Mouse (Mus musculus): ENCODE results near the gene Cd302. TPM values are rescaled to one million over a fixed set of nuclear protein-coding genes. Genes with fewer than 3 reads are reported as not detected.

Gene Cd302
- polyA plus RNA-seq, 1 experiment from 2014 or later, result 349 TPM

- 76% methylated on average over 7 of the region's 7 CpGs for WGBS (ENCODE audit: insufficient replicate concordance)
- Histone ChIP-seq H3K36me3 (replicated peaks; ENCODE audit: insufficient read depth, low read length) (peaks cover 70% of the 10 kb centered on the region), H3K4me3 (ENCODE audit: low read depth, low read length) (no peak overlapping the region), H3K27ac (ENCODE audit: low read depth) (no peak overlapping the region), H3K9me3 (ENCODE audit: low read length) (no peaks in the 10 kb centered on the region), H3K4me1 (ENCODE audit: insufficient read depth) (no peaks in the 10 kb centered on the region), H3K9ac (replicated peaks) (no peak overlapping the region), H3K27me3 (ENCODE audit: insufficient read depth, low read length) (no peaks in the 10 kb centered on the region), H3K4me2 (ENCODE audit: low read depth, low read length) (no peak overlapping the region)
- DNase-seq (no peak), ATAC-seq (no peak)
- TF ChIP-seq EP300 (IDR thresholded peaks at IDR 0.05; ENCODE audit: low read depth) (no peak), CTCF (IDR thresholded peaks at IDR 0.05; ENCODE audit: low read depth) (no peak)
These were observed 49.8 kb downstream of the Cd302 start for GRCm38 (mm10) chr2:60234506-60234905.

DNA sequence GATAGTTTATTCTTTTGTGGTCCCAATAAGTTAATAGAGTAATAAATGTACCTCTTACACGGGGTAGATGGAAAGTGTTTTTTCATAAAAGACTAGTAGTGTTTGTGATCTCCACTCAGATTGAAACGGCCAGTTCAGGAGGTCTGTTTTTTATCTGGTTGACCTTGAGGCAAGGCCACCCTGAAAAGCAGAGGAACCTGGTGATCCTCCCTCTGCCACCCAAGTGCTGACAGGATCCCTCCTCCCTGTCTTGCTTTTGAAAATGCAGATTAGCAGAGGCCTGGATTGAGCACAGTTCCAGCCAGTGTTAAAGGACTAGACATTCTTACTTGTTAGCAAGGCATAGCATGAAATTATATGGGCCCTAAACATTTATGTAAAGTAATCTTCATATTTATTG is 51.1 kb downstream of the Cd302 start:
- H3K4me2 ChIP-seq (ENCODE audit: low read depth, low read length), result no peak overlapping the region
- DNase-seq (no peak), ATAC-seq (no peak)
- no peak overlapping the region for H3K4me3 ChIP-seq (ENCODE audit: low read depth, low read length)
- no peaks in the 10 kb centered on the region for H3K9me3 ChIP-seq (ENCODE audit: low read length)
- H3K36me3 ChIP-seq (replicated peaks; ENCODE audit: insufficient read depth, low read length), result peaks cover 64% of the 10 kb centered on the region
- H3K4me1 ChIP-seq (ENCODE audit: insufficient read depth), result no peaks in the 10 kb centered on the region
- no peak overlapping the region for H3K27ac ChIP-seq (ENCODE audit: low read depth)
- 65% methylated on average over 2 of the region's 2 CpGs for WGBS (ENCODE audit: insufficient replicate concordance)
- no peak overlapping the region for H3K9ac ChIP-seq (replicated peaks)
- TF ChIP-seq EP300 (IDR thresholded peaks at IDR 0.05; ENCODE audit: low read depth), result no peak
- no peak for TF ChIP-seq CTCF (IDR thresholded peaks at IDR 0.05; ENCODE audit: low read depth)
- no peaks in the 10 kb centered on the region for H3K27me3 ChIP-seq (ENCODE audit: insufficient read depth, low read length)

DNA sequence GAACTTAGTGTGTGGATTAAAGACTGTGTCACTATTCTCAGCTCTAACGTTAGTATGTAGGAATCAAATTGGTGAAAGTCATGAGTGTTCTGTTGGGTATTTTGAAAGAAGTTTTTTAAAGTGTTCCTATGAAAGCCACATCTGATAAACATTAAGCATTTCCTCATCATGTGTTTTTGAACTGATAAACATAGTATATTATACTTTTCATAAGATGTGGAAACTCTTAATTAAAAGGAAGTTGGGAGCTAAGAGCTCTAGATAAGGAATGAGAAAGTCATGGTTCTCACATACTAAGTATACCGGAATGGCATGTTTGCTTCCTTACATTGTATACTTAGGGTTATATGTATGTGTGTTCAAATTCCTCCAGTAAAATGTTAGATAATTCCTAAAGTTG is 53.9 kb downstream of the Cd302 start:
- Histone ChIP-seq H3K27me3 (ENCODE audit: insufficient read depth, low read length) (no peaks in the 10 kb centered on the region), H3K4me3 (ENCODE audit: low read depth, low read length) (no peak overlapping the region), H3K4me1 (ENCODE audit: insufficient read depth) (0 out of 2 replicates have a peak, but pooled peaks cover 4% of the 10 kb centered on the region), H3K4me2 (ENCODE audit: low read depth, low read length) (no peak overlapping the region), H3K9me3 (ENCODE audit: low read length) (no peaks in the 10 kb centered on the region), H3K27ac (ENCODE audit: low read depth) (no peak overlapping the region), H3K36me3 (replicated peaks; ENCODE audit: insufficient read depth, low read length) (peaks cover 45% of the 10 kb centered on the region), H3K9ac (replicated peaks) (no peak overlapping the region)
- TF ChIP-seq EP300 (IDR thresholded peaks at IDR 0.05; ENCODE audit: low read depth) (no peak), CTCF (IDR thresholded peaks at IDR 0.05; ENCODE audit: low read depth) (no peak)
- DNase-seq (no peak), ATAC-seq (no peak)
- WGBS (ENCODE audit: insufficient replicate concordance), result 76% methylated on average over 2 of the region's 2 CpGs

- no peak for ATAC-seq
- Histone ChIP-seq H3K9me3 (ENCODE audit: low read length) (no peaks in the 10 kb centered on the region), H3K36me3 (replicated peaks; ENCODE audit: insufficient read depth, low read length) (peaks cover 34% of the 10 kb centered on the region), H3K4me3 (ENCODE audit: low read depth, low read length) (no peak overlapping the region), H3K4me1 (ENCODE audit: insufficient read depth) (0 out of 2 replicates have a peak, but pooled peaks cover 4% of the 10 kb centered on the region), H3K27ac (ENCODE audit: low read depth) (no peak overlapping the region), H3K9ac (replicated peaks) (no peak overlapping the region), H3K4me2 (ENCODE audit: low read depth, low read length) (no peak overlapping the region), H3K27me3 (ENCODE audit: insufficient read depth, low read length) (no peaks in the 10 kb centered on the region)
- TF ChIP-seq CTCF (IDR thresholded peaks at IDR 0.05; ENCODE audit: low read depth) (no peak), EP300 (IDR thresholded peaks at IDR 0.05; ENCODE audit: low read depth) (no peak)
- no peak for DNase-seq
- 84% methylated on average over 1 of the region's 1 CpGs for WGBS (ENCODE audit: insufficient replicate concordance)
These were observed 55.8 kb downstream of the Cd302 start for GRCm38 (mm10) chr2:60228470-60228869.

GRCm38 (mm10) chr2:60223489-60223888 is 60.8 kb downstream of the Cd302 start:
- Histone ChIP-seq H3K36me3 (replicated peaks; ENCODE audit: insufficient read depth, low read length) (no peaks in the 10 kb centered on the region; the same call in 1 of the 2 replicates), H3K9me3 (ENCODE audit: low read length) (no peaks in the 10 kb centered on the region), H3K4me3 (ENCODE audit: low read depth, low read length) (no peak overlapping the region), H3K27ac (ENCODE audit: low read depth) (no peak overlapping the region), H3K4me1 (ENCODE audit: insufficient read depth) (peaks cover 7% of the 10 kb centered on the region), H3K27me3 (ENCODE audit: insufficient read depth, low read length) (no peaks in the 10 kb centered on the region), H3K4me2 (ENCODE audit: low read depth, low read length) (no peak overlapping the region), H3K9ac (replicated peaks) (no peak overlapping the region)
- no peak for ATAC-seq
- DNase-seq, result no peak
- TF ChIP-seq CTCF (IDR thresholded peaks at IDR 0.05; ENCODE audit: low read depth), result no peak
- WGBS (ENCODE audit: insufficient replicate concordance), result 82% methylated on average over 1 of the region's 1 CpGs

DNA sequence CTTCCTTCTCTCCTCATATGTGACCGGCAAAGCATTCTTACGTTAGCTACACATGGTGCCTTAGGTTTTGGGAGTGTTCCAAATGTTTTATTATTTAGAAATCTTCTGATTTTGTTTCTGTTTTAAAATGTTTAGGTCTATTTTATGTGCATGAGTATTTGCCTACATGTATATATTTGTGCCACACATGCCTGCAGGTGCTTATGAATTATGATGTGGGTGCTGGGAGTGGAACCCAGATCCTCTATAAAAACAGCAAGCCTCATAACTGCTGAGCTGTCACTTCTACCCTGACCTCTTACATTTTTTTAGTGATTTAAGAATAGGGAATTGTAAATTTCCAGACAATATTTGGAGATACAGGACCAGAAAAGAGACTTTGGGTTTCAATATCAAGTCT is 62.3 kb downstream of the Cd302 start:
- DNase-seq (no peak), ATAC-seq (no peak)
- peaks cover 10% of the 10 kb centered on the region for H3K4me1 ChIP-seq (ENCODE audit: insufficient read depth)
- no peak overlapping the region for H3K9ac ChIP-seq (replicated peaks)
- no peak overlapping the region for H3K4me3 ChIP-seq (ENCODE audit: low read depth, low read length)
- WGBS (ENCODE audit: insufficient replicate concordance), result 80% methylated on average over 2 of the region's 2 CpGs
- H3K27ac ChIP-seq (ENCODE audit: low read depth), result no peak overlapping the region
- no peaks in the 10 kb centered on the region for H3K9me3 ChIP-seq (ENCODE audit: low read length)
- H3K4me2 ChIP-seq (ENCODE audit: low read depth, low read length), result no peak overlapping the region
- H3K27me3 ChIP-seq (ENCODE audit: insufficient read depth, low read length), result no peaks in the 10 kb centered on the region
- TF ChIP-seq EP300 (IDR thresholded peaks at IDR 0.05; ENCODE audit: low read depth) (no peak), CTCF (IDR thresholded peaks at IDR 0.05; ENCODE audit: low read depth) (no peak)
- H3K36me3 ChIP-seq (replicated peaks; ENCODE audit: insufficient read depth, low read length), result peaks cover 5% of the 10 kb centered on the region; the same call in 1 of the 2 replicates

GRCm38 (mm10) chr2:60221236-60221635 is 63.1 kb downstream of the Cd302 start:
- H3K4me1 ChIP-seq (ENCODE audit: insufficient read depth), result peaks cover 16% of the 10 kb centered on the region
- no peak overlapping the region for H3K27ac ChIP-seq (ENCODE audit: low read depth)
- 80% methylated on average over 6 of the region's 6 CpGs for whole genome bisulfite sequencing (ENCODE audit: insufficient replicate concordance)
- no peak overlapping the region for H3K4me2 ChIP-seq (ENCODE audit: low read depth, low read length)
- TF ChIP-seq EP300 (IDR thresholded peaks at IDR 0.05; ENCODE audit: low read depth) (no peak), CTCF (IDR thresholded peaks at IDR 0.05; ENCODE audit: low read depth) (no peak)
- no peak overlapping the region for H3K9ac ChIP-seq (replicated peaks)
- ATAC-seq (no peak), DNase-seq (no peak)
- H3K4me3 ChIP-seq (ENCODE audit: low read depth, low read length), result no peak overlapping the region
- H3K27me3 ChIP-seq (ENCODE audit: insufficient read depth, low read length), result no peaks in the 10 kb centered on the region
- H3K9me3 ChIP-seq (ENCODE audit: low read length), result no peaks in the 10 kb centered on the region
- peaks cover 8% of the 10 kb centered on the region; the same call in 1 of the 2 replicates for H3K36me3 ChIP-seq (replicated peaks; ENCODE audit: insufficient read depth, low read length)

All from liver, postnatal 0 days (tissue).